20 mouse cellular contexts compared by ENCODE assay signal in the genomic region with DNA sequence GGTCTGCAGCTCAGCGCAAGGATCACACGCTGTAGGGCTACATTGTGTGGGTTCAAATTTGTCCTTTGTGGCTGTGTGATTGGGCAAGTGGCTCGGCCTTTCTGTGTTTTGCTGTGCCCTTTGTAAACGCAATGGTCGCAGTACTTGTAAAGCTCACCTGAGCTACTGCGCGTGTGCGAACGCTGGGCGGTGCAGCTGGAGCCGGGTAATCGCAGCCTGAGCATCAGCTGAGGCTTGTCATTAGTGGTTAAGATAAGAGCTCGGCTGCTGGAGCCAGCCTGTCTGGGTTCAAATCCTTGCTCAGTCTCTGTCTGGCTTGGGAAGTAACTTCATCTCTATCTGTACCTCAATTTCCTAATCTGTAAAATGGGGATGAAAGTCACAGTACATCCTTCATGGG. TPM values are rescaled to one million over a fixed set of nuclear protein-coding genes. Genes with fewer than 3 reads are reported as not detected.
"Had no signal": no experiment of that assay in that cellular context is flagged by ENCODE, and none has a peak within 500 bp of the region (broad histone marks: within the 10 kb centered on the region; RNA-seq: fewer than 3 reads in every experiment).

No protein-coding gene starts in this region.

- H3K9me3 ChIP-seq: limb, embryonic 10.5 days; limb, embryonic 13.5 days; liver, embryonic 12.5 days; liver, embryonic 15.5 days; lung, embryonic 15.5 days; megakaryocyte, embryonic 14.5 days; midbrain, embryonic 12.5 days; midbrain, embryonic 15.5 days had no signal

- H3K9ac ChIP-seq: limb, embryonic 13.5 days; liver, embryonic 12.5 days; liver, embryonic 15.5 days; lung, embryonic 15.5 days; midbrain, embryonic 12.5 days; midbrain, embryonic 15.5 days had no signal

- ATAC-seq: liver, embryonic 12.5 days; midbrain, embryonic 15.5 days had no signal

- H3K27ac ChIP-seq: layer of hippocampus, adult 2 months; limb, embryonic 10.5 days; limb, embryonic 13.5 days; liver, embryonic 12.5 days; liver, embryonic 15.5 days; lung, embryonic 15.5 days; midbrain, embryonic 12.5 days; midbrain, embryonic 15.5 days had no signal

- H3K36me3 ChIP-seq: limb, embryonic 10.5 days; limb, embryonic 13.5 days; liver, embryonic 12.5 days; liver, embryonic 15.5 days; lung, embryonic 15.5 days; midbrain, embryonic 12.5 days; midbrain, embryonic 15.5 days had no signal

- H3K4me3 ChIP-seq: layer of hippocampus, adult 2 months; limb, embryonic 10.5 days; limb, embryonic 13.5 days; liver, embryonic 12.5 days; liver, embryonic 15.5 days; lung, embryonic 15.5 days; megakaryocyte, embryonic 14.5 days; midbrain, embryonic 12.5 days; midbrain, embryonic 15.5 days had no signal

- H3K27me3 ChIP-seq: lung, embryonic 15.5 days; megakaryocyte, embryonic 14.5 days had no signal

- DNase-seq: kidney, adult 9 months; kidney, postnatal 25 days; layer of hippocampus, adult 9-11 months; liver; lung, adult 18-20 months; lung, postnatal 10 days; lung, postnatal 36 days; thymus, adult 2 months; thymus, postnatal 14 days had no signal

- H3K4me2 ChIP-seq: limb, embryonic 13.5 days; liver, embryonic 12.5 days; liver, embryonic 15.5 days; lung, embryonic 15.5 days; midbrain, embryonic 12.5 days; midbrain, embryonic 15.5 days had no signal

RNA-seq across cellular contexts. Expression of gene Rab44, which starts 39.9 kb away (rescaled TPM):
- total RNA-seq: left cerebral cortex, adult 18-20 months had no signal
- polyA plus RNA-seq: midbrain, embryonic 15.5 days; neural tube, embryonic 14.5 days had no signal
